Mouse (Mus musculus): Measurements from ENCODE around the gene Defb43. TPM values are rescaled to one million over a fixed set of nuclear protein-coding genes. Genes with fewer than 3 reads are reported as not detected.

Defb43 gene
- polyA plus RNA-seq, 1 experiment, result not detected

DNA sequence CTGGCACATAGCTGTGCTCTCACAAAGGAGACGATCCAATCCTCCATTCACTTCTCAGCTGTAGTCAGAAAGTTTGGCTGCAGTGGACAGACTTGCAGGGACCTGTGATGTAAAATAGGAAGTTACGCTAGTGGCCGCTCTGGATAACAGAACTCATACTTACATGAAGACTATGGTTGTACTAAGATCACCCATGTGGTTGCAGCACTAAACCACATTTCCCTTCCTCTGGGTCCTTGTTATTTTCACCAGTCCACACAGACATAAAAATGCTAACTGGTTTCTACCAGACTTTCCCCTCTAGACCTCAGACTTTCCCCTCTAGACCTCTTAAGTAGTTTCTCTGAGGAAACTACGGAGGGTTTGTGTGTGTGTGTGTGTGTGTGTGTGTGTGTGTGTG, 12.6 kb upstream of the Defb43 start:
- no peak overlapping the region for H3K27ac ChIP-seq (ENCODE audit: insufficient read depth, low read length)
- no peaks in the 10 kb centered on the region for H3K4me1 ChIP-seq (ENCODE audit: control insufficient read depth, insufficient read depth, low read length)
- no peak for TF ChIP-seq CTCF (IDR thresholded peaks at IDR 0.05; ENCODE audit: extremely low read depth, insufficient read depth, low read length)
- TF ChIP-seq POLR2A (IDR thresholded peaks at IDR 0.05; ENCODE audit: extremely low read depth, insufficient read depth, low read length), result no peak
- no peak overlapping the region for H3K4me3 ChIP-seq (ENCODE audit: insufficient read depth, low read length)

- H3K4me3 ChIP-seq (ENCODE audit: insufficient read depth, low read length), result no peak overlapping the region
These were observed 9.0 kb upstream of the Defb43 start for GRCm38 (mm10) chr14:63002588-63002987.

DNA sequence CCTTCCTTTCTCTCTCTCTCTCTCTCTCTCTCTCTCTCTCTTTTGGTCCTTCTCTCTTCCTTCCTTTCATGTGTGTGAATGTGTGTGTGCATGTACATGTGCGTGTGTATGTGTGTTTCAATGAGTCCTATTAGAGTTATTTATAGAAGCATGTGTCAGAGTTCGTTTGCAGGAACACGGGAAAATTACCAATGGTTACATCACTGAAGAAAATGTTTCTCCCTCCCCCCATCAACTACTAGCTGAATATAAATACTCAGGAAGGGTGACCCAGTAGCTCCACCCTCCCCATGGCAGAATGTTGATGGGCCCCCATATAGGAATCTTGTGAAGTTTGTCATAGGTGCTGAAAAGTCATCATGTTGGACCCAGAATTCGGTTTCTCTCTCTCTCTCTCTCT, 1.5 kb downstream of the Defb43 start:
- Histone ChIP-seq H3K27ac (ENCODE audit: insufficient read depth, low read length) (no peak overlapping the region), H3K4me3 (ENCODE audit: insufficient read depth, low read length) (no peak overlapping the region), H3K4me1 (ENCODE audit: control insufficient read depth, insufficient read depth, low read length) (no peaks in the 10 kb centered on the region)
- TF ChIP-seq CTCF (IDR thresholded peaks at IDR 0.05; ENCODE audit: extremely low read depth, insufficient read depth, low read length) (no peak), POLR2A (IDR thresholded peaks at IDR 0.05; ENCODE audit: extremely low read depth, insufficient read depth, low read length) (no peak)

More at GRCm38 (mm10) chr14:63002588-63002987, 9.0 kb upstream of the Defb43 start:
- TF ChIP-seq POLR2A (IDR thresholded peaks at IDR 0.05; ENCODE audit: extremely low read depth, insufficient read depth, low read length) (no peak), CTCF (IDR thresholded peaks at IDR 0.05; ENCODE audit: extremely low read depth, insufficient read depth, low read length) (no peak)
- Histone ChIP-seq H3K27ac (ENCODE audit: insufficient read depth, low read length) (no peak overlapping the region), H3K4me1 (ENCODE audit: control insufficient read depth, insufficient read depth, low read length) (no peaks in the 10 kb centered on the region)

GRCm38 (mm10) chr14:63014667-63015066, 3.1 kb downstream of the Defb43 start:
- TF ChIP-seq CTCF (IDR thresholded peaks at IDR 0.05; ENCODE audit: extremely low read depth, insufficient read depth, low read length) (no peak), POLR2A (IDR thresholded peaks at IDR 0.05; ENCODE audit: extremely low read depth, insufficient read depth, low read length) (no peak)

DNA sequence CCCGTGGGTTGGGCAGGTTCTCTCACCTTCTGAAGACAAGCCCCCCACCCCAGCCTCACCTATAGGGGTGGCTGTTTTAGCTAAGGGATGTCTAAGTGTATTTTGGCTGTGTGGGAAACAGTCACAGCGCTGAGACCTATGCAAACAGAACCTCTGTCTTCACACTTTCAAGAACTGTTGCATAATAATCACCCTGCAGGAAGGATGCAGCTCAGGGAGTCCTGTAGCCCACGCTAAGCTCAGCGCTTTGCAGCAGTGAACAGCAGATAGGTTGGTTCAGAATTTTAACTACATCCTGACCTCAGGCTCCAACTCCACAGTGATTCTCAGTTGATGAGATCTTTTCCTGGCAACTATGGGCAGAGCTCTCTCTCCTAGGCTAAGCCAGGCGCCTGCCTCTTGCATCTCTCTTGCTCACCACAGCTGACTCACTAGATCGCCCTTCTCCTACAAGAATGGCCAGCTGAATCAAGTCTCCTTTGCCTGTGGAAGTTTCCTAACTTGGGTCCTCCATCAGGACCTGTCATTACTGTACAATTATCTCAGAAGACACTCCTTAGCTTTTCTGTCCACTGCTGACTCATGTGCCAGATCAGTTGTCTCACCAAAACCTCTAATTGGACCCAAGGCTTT, 9.1 kb downstream of the Defb43 start:
- no peaks in the 10 kb centered on the region for H3K4me1 ChIP-seq (ENCODE audit: control insufficient read depth, insufficient read depth, low read length)
- no peak overlapping the region for H3K27ac ChIP-seq (ENCODE audit: insufficient read depth, low read length)
- no peak for TF ChIP-seq CTCF (IDR thresholded peaks at IDR 0.05; ENCODE audit: extremely low read depth, insufficient read depth, low read length)
- TF ChIP-seq POLR2A (IDR thresholded peaks at IDR 0.05; ENCODE audit: extremely low read depth, insufficient read depth, low read length), result no peak
- no peak overlapping the region for H3K4me3 ChIP-seq (ENCODE audit: insufficient read depth, low read length)

More at GRCm38 (mm10) chr14:63014667-63015066, 3.1 kb downstream of the Defb43 start:
- Histone ChIP-seq H3K4me3 (ENCODE audit: insufficient read depth, low read length) (no peak overlapping the region), H3K27ac (ENCODE audit: insufficient read depth, low read length) (no peak overlapping the region), H3K4me1 (ENCODE audit: control insufficient read depth, insufficient read depth, low read length) (no peaks in the 10 kb centered on the region)

DNA sequence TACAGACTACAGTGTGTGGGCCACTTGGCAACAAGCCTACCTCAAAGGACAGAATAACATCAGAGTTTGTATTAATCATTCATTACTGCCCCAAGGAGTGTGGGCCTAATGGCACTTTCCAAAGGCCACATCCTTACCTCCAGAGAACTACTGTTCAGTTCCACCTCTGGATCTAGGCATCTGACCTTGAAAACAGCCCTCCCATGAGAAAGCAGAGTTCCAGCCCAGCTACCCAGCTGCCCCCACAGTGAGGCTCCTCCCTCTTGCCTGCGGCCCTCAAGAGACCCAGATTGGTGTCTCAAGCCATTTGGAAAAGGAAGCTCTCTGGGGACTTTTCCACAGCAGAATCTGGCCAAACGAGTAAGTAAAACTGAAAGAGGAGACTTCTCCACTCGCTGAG, 35.1 kb downstream of the Defb43 start, which contains the start of gene Defb42:
TSS of gene Defb42 (plus strand) at position 301 of the 400 bp plus-strand sequence.
- Histone ChIP-seq H3K27ac (ENCODE audit: insufficient read depth, low read length) (no peak within 1 kb of the TSS), H3K4me3 (ENCODE audit: insufficient read depth, low read length) (no peak within 1 kb of the TSS), H3K4me1 (ENCODE audit: control insufficient read depth, insufficient read depth, low read length) (no peaks in the 10 kb centered on the region)
- no peak for TF ChIP-seq CTCF (IDR thresholded peaks at IDR 0.05; ENCODE audit: extremely low read depth, insufficient read depth, low read length)
- TF ChIP-seq POLR2A (IDR thresholded peaks at IDR 0.05; ENCODE audit: extremely low read depth, insufficient read depth, low read length), result no peak

DNA sequence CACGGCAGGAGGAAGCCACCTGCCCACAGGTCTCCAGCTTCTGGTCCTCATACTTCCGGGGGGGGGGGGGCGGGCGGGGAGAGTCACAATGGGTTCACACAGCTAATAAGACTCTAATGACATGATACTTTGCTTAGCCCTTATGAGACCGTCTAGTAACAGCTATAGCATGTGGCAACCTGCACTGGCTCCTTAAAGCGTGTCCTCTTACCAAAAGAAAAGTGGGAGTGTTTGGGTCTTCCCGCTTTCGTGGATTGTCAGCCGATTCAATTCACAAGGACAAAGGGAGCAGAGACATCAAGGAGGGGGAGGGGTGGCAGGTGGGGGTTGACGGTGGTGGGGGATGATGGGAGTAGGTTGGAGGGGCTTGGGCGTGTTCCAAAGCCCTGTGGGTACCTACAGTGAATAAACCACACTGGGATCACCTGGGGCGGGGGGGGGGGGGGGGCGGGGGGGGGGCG, 38.4 kb downstream of the Defb43 start, which contains the start of gene Defb30:
TSS of gene Defb30 (minus strand) at position 51 of the 461 bp plus-strand sequence.
- Histone ChIP-seq H3K4me3 (ENCODE audit: insufficient read depth, low read length) (no peak within 1 kb of the TSS), H3K27ac (ENCODE audit: insufficient read depth, low read length) (no peak within 1 kb of the TSS)
- TF ChIP-seq POLR2A (IDR thresholded peaks at IDR 0.05; ENCODE audit: extremely low read depth, insufficient read depth, low read length) (no peak), CTCF (IDR thresholded peaks at IDR 0.05; ENCODE audit: extremely low read depth, insufficient read depth, low read length) (no peak)

DNA sequence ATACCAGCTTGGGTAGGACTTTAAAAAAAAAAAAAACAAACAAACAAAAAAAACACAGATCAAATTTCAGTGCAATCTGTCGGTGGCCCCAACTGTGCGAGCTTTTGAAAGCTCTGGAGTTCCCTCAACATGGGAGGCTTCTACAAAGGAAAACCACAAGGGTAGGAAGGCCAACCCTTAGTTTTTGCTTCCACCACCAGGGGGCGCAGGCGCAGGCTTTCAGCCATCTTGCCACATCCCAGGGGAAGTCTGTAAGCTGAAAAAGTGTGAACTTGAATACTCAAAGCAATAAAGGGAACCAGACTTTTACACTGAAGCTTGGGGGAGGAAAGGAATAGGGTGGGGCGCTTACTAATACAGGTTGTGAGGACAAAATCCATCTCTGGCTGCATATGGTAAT, 39.2 kb downstream of the Defb43 start:
- Histone ChIP-seq H3K4me1 (ENCODE audit: control insufficient read depth, insufficient read depth, low read length) (no peaks in the 10 kb centered on the region), H3K4me3 (ENCODE audit: insufficient read depth, low read length) (no peak overlapping the region)
- TF ChIP-seq POLR2A (IDR thresholded peaks at IDR 0.05; ENCODE audit: extremely low read depth, insufficient read depth, low read length) (no peak), CTCF (IDR thresholded peaks at IDR 0.05; ENCODE audit: extremely low read depth, insufficient read depth, low read length) (peak; percentile 47; the same call in 1 of the 2 replicates)

More for the DNA sequence above, 38.4 kb downstream of the Defb43 start, which contains the start of gene Defb30:
- no peaks in the 10 kb centered on the region for H3K4me1 ChIP-seq (ENCODE audit: control insufficient read depth, insufficient read depth, low read length)

GRCm38 (mm10) chr14:63054729-63055128, 43.2 kb downstream of the Defb43 start:
- TF ChIP-seq POLR2A (IDR thresholded peaks at IDR 0.05; ENCODE audit: extremely low read depth, insufficient read depth, low read length), result no peak
- no peak for TF ChIP-seq CTCF (IDR thresholded peaks at IDR 0.05; ENCODE audit: extremely low read depth, insufficient read depth, low read length)
- Histone ChIP-seq H3K4me3 (ENCODE audit: insufficient read depth, low read length) (no peak overlapping the region), H3K27ac (ENCODE audit: insufficient read depth, low read length) (no peak overlapping the region), H3K4me1 (ENCODE audit: control insufficient read depth, insufficient read depth, low read length) (no peaks in the 10 kb centered on the region)

More for the DNA sequence above, 39.2 kb downstream of the Defb43 start:
- no peak overlapping the region for H3K27ac ChIP-seq (ENCODE audit: insufficient read depth, low read length)

DNA sequence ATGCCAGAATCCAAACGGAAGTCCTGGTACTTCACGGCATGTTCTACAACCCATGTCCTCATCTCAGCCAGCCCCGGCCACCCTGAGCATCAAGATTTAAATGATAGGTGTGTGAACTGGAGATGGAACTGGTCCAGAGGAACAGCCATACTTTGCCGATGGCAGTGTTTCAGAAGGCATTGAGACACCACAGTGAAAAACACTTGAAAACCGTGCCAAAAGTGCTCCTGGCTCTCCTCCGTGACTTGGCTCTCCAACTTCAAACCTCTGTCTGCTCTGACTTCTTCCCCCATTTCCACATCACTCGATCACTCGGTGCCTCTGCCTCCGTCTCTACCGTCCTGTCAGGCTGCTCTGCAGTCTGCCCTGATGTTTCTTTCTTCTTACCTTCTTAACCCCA, 48.8 kb downstream of the Defb43 start:
- Histone ChIP-seq H3K4me1 (ENCODE audit: control insufficient read depth, insufficient read depth, low read length) (no peaks in the 10 kb centered on the region), H3K27ac (ENCODE audit: insufficient read depth, low read length) (no peak overlapping the region)

More for the DNA sequence above, 48.8 kb downstream of the Defb43 start:
- TF ChIP-seq CTCF (IDR thresholded peaks at IDR 0.05; ENCODE audit: extremely low read depth, insufficient read depth, low read length) (no peak), POLR2A (IDR thresholded peaks at IDR 0.05; ENCODE audit: extremely low read depth, insufficient read depth, low read length) (no peak)
- no peak overlapping the region for H3K4me3 ChIP-seq (ENCODE audit: insufficient read depth, low read length)
